Mouse (Mus musculus) lung, embryonic 14.5 days (tissue): ENCODE measurements at regions not wholly inside any gene's neighbourhood (a gene's known extent, or its start where the extent isn't known, plus 50 kb on each side); places are given as distances from the start of the nearest gene placed in this dataset.

Source experiments
- ATAC-seq: fragments of 200-750 bp; cut with Nextera tagmentation; 2 replicates; pipeline ENCODE4 v1.8.0; 2017; ENCODE audit warnings: mild to moderate bottlenecking, moderate TSS enrichment, moderate library complexity; ENCODE audit not compliant: insufficient read depth
- DNase-seq: peaks from one replicate; pipeline ENCODE4 v3.0.0-alpha.2; 2015
- H3K27ac ChIP-seq: fragments of 300-500 bp; sonication (generic); 2 replicates; pipeline ENCODE4 v1.5.1; 2014; ENCODE audit warnings: low read depth, mild to moderate bottlenecking, moderate library complexity
- H3K27me3 ChIP-seq: fragments of 300-500 bp; sonication (generic); 2 replicates; pipeline ENCODE4 v1.6.1; 2014; ENCODE audit warnings: low read length, control low read depth; ENCODE audit not compliant: insufficient read depth
- H3K36me3 ChIP-seq: fragments of 300-500 bp; sonication (generic); 2 replicates; pipeline ENCODE4 v1.6.1; 2014; ENCODE audit warnings: control low read depth; ENCODE audit not compliant: insufficient read depth
- H3K4me1 ChIP-seq: fragments of 300-500 bp; sonication (generic); 2 replicates; pipeline ENCODE4 v1.6.1; 2014; ENCODE audit warnings: antibody characterized with exemption, control low read depth; ENCODE audit not compliant: insufficient read depth
- H3K4me2 ChIP-seq: fragments of 300-500 bp; sonication (generic); 2 replicates; pipeline ENCODE4 v1.6.1; 2014; ENCODE audit warnings: mild to moderate bottlenecking
- H3K4me3 ChIP-seq: fragments of 300-500 bp; sonication (generic); 2 replicates; pipeline ENCODE4 v1.5.1; 2014; ENCODE audit warnings: low read depth, low read length
- H3K9ac ChIP-seq: fragments of 300-500 bp; sonication (generic); 2 replicates; pipeline ENCODE4 v1.6.1; 2014
- H3K9me3 ChIP-seq: fragments of 300-500 bp; sonication (generic); 2 replicates; pipeline ENCODE4 v1.6.1; 2016; ENCODE audit warnings: low read depth, low read length, control low read depth
- CTCF ChIP-seq: IDR thresholded peaks from 2 replicates; pipeline ENCODE4 v1.5.1; 2016; ENCODE audit warnings: antibody characterized with exemption, low read depth
- WGBS: fragments of 180-500 bp; shearing (Covaris S2); extraction: QIAGEN DNeasy Blood & Tissue Kit; methylation state at CpG from one replicate; pipeline ENCODE4 v1.1.7; 2014; 5-methylcytosine and 5-hydroxymethylcytosine counted together

- H3K9me3 ChIP-seq, result no peaks in the 10 kb centered on the region
- H3K4me3 ChIP-seq, result no peak overlapping the region
- no peaks in the 10 kb centered on the region for H3K27me3 ChIP-seq
- no peaks in the 10 kb centered on the region for H3K36me3 ChIP-seq
- H3K4me2 ChIP-seq, result no peak overlapping the region
- 42% methylated on average over 1 of the region's 1 CpGs for WGBS
- DNase-seq, result no peak
- H3K9ac ChIP-seq, result no peak overlapping the region
- no peaks in the 10 kb centered on the region for H3K4me1 ChIP-seq
- TF ChIP-seq CTCF, result no peak
- no peak for ATAC-seq
- no peak overlapping the region for H3K27ac ChIP-seq
These were observed 526.0 kb upstream of the Agtr1b start for GRCm38 (mm10) chr3:20892916-20893430.

GRCm38 (mm10) chr3:20864241-20864640 is 497.3 kb upstream of the Agtr1b start:
- ATAC-seq (no peak), DNase-seq (no peak)
- no peaks in the 10 kb centered on the region for H3K9me3 ChIP-seq
- no peak overlapping the region for H3K27ac ChIP-seq
- TF ChIP-seq CTCF, result no peak
- H3K27me3 ChIP-seq, result no peaks in the 10 kb centered on the region
- 75% methylated on average over 2 of the region's 2 CpGs for WGBS
- H3K9ac ChIP-seq, result no peak overlapping the region
- no peaks in the 10 kb centered on the region for H3K4me1 ChIP-seq
- no peaks in the 10 kb centered on the region for H3K36me3 ChIP-seq
- H3K4me2 ChIP-seq, result no peak overlapping the region
- no peak overlapping the region for H3K4me3 ChIP-seq

- no peak overlapping the region for H3K27ac ChIP-seq
- no peak overlapping the region for H3K9ac ChIP-seq
- H3K4me1 ChIP-seq, result no peaks in the 10 kb centered on the region
- H3K27me3 ChIP-seq, result no peaks in the 10 kb centered on the region
- H3K4me3 ChIP-seq, result no peak overlapping the region
- 84% methylated on average over 4 of the region's 4 CpGs for WGBS
- no peak for TF ChIP-seq CTCF
- no peaks in the 10 kb centered on the region for H3K9me3 ChIP-seq
- no peak overlapping the region for H3K4me2 ChIP-seq
- no peaks in the 10 kb centered on the region for H3K36me3 ChIP-seq
- DNase-seq (no peak), ATAC-seq (no peak)
These were observed 464.1 kb upstream of the Agtr1b start for GRCm38 (mm10) chr3:20831038-20831437.

GRCm38 (mm10) chr3:20829391-20829790 is 462.4 kb upstream of the Agtr1b start:
- Histone ChIP-seq H3K36me3 (no peaks in the 10 kb centered on the region), H3K27me3 (no peaks in the 10 kb centered on the region), H3K4me3 (no peak overlapping the region), H3K27ac (no peak overlapping the region), H3K4me2 (no peak overlapping the region), H3K9ac (no peak overlapping the region), H3K4me1 (no peaks in the 10 kb centered on the region), H3K9me3 (no peaks in the 10 kb centered on the region)
- 58% methylated on average over 1 of the region's 1 CpGs for WGBS
- TF ChIP-seq CTCF, result no peak
- no peak for DNase-seq
- ATAC-seq, result no peak

- Histone ChIP-seq H3K9ac (no peak overlapping the region), H3K4me1 (no peaks in the 10 kb centered on the region), H3K9me3 (no peaks in the 10 kb centered on the region), H3K36me3 (no peaks in the 10 kb centered on the region), H3K27me3 (no peaks in the 10 kb centered on the region), H3K4me3 (no peak overlapping the region), H3K4me2 (no peak overlapping the region), H3K27ac (no peak overlapping the region)
- WGBS, result 57% methylated on average over 3 of the region's 3 CpGs
- ATAC-seq (no peak), DNase-seq (no peak)
- no peak for TF ChIP-seq CTCF
These were observed 461.8 kb upstream of the Agtr1b start for GRCm38 (mm10) chr3:20828811-20829210.

GRCm38 (mm10) chr3:20825661-20826334 is 458.8 kb upstream of the Agtr1b start:
- Histone ChIP-seq H3K4me2 (no peak overlapping the region), H3K4me1 (no peaks in the 10 kb centered on the region), H3K9ac (no peak overlapping the region), H3K4me3 (no peak overlapping the region), H3K27ac (no peak overlapping the region), H3K36me3 (no peaks in the 10 kb centered on the region), H3K9me3 (no peaks in the 10 kb centered on the region), H3K27me3 (no peaks in the 10 kb centered on the region)
- 85% methylated on average over 4 of the region's 4 CpGs for WGBS
- ATAC-seq (no peak), DNase-seq (no peak)
- TF ChIP-seq CTCF, result no peak

- Histone ChIP-seq H3K4me1 (no peaks in the 10 kb centered on the region), H3K27me3 (no peaks in the 10 kb centered on the region), H3K36me3 (no peaks in the 10 kb centered on the region), H3K9ac (no peak overlapping the region), H3K4me3 (no peak overlapping the region), H3K27ac (no peak overlapping the region), H3K9me3 (no peaks in the 10 kb centered on the region), H3K4me2 (no peak overlapping the region)
- no peak for ATAC-seq
- no peak for DNase-seq
- WGBS, result 26% methylated on average over 1 of the region's 1 CpGs
- TF ChIP-seq CTCF, result no peak
These were observed 455.2 kb upstream of the Agtr1b start for GRCm38 (mm10) chr3:20822226-20822625.
